ENCODE assay signal across 8 mouse cellular contexts in genomic region chr2:118779065-118779464, GRCm38 (mm10). TPM values are rescaled to one million over a fixed set of nuclear protein-coding genes. Genes with fewer than 3 reads are reported as not detected.
A peak's percentile ranks its signal among the peaks of the same experiment; 100 is the strongest.
DNase-seq lines count a peak whose midpoint lies in the region; ATAC-seq and TF ChIP-seq lines count a peak whose summit lies in the region.

No protein-coding gene starts in this region.

- H3K27ac ChIP-seq in spleen, adult 2 months (ENCODE audit: insufficient read depth, low read length): no peak overlapping the region
- no peak overlapping the region for H3K27ac ChIP-seq in limb, embryonic 15.5 days

- H3K4me2 ChIP-seq in limb, embryonic 15.5 days: peak overlapping the region; percentile 63

- no peak for TF ChIP-seq CTCF in spleen, adult 2 months (IDR thresholded peaks at IDR 0.05; ENCODE audit: extremely low read depth, insufficient read depth, insufficient read length, insufficient replicate concordance)

- no peak for TF ChIP-seq POLR2A in spleen, adult 2 months (IDR thresholded peaks at IDR 0.05; ENCODE audit: low read depth, low read length)

- no peaks in the 10 kb centered on the region; the same call in 1 of the 2 replicates for H3K4me1 ChIP-seq in spleen, adult 2 months (ENCODE audit: control insufficient read depth, insufficient read depth, insufficient read length)
- H3K4me1 ChIP-seq in limb, embryonic 15.5 days: peaks cover 23% of the 10 kb centered on the region

- peak overlapping the region; percentile 28; the same call in 1 of the 2 replicates for H3K4me3 ChIP-seq in spleen, adult 2 months (ENCODE audit: extremely low read depth, insufficient read depth, insufficient read length)
- H3K4me3 ChIP-seq in limb, embryonic 15.5 days: peak overlapping the region; percentile 36

- no peaks in the 10 kb centered on the region for H3K27me3 ChIP-seq in spleen, adult 2 months (ENCODE audit: control insufficient read depth, insufficient read depth, low read length)
- 0 out of 2 replicates have a peak, but pooled peaks cover 7% of the 10 kb centered on the region for H3K27me3 ChIP-seq in limb, embryonic 15.5 days

- WGBS in spleen, adult 2 months: 42% methylated on average over 10 of the region's 10 CpGs
- WGBS in limb, embryonic 15.5 days: 7% methylated on average over 10 of the region's 10 CpGs

- DNase-seq in embryo, embryonic 10 days (ENCODE audit: low spot score): peak; percentile 24
- DNase-seq in embryo, embryonic 11 days: no peak
- no peak for DNase-seq in spleen, adult 2 months (ENCODE audit: low read depth in 1 of 2, low spot score in 2 of 2)
- no peak for DNase-seq in spleen, adult 12 weeks (ENCODE audit: low spot score)
- DNase-seq in adrenal gland, postnatal 10 days: no peak
- no peak for DNase-seq in left cerebral cortex, adult 11 months (ENCODE audit: low spot score)
- no peak for DNase-seq in right cerebral cortex, postnatal 10 days (ENCODE audit: low spot score in 2 of 2)

- H3K9ac ChIP-seq in limb, embryonic 15.5 days: no peak overlapping the region

- no peaks in the 10 kb centered on the region for H3K36me3 ChIP-seq in spleen, adult 2 months (ENCODE audit: control insufficient read depth, insufficient read depth, low read length)
- H3K36me3 ChIP-seq in limb, embryonic 15.5 days: no peaks in the 10 kb centered on the region

- no peaks in the 10 kb centered on the region for H3K9me3 ChIP-seq in limb, embryonic 15.5 days

- ATAC-seq in limb, embryonic 15.5 days (ENCODE audit: insufficient number of reproducible peaks, low FRiP score, low TSS enrichment, low read depth): no peak

RNA-seq across cellular contexts. Expression of gene Disp2, which starts 0.5 kb away (rescaled TPM):
- 0.09 and 0.14 TPM in 2 replicates for polyA plus RNA-seq in spleen, adult 2 months (2012; rRNA removed)
- 0.09 and 0.28 TPM in 2 replicates for polyA plus RNA-seq in limb, embryonic 15.5 days (2015; fragmentation: Nextera tagmentation; extraction: Ambion mirVana)
- 10 to 100 TPM; 22.0 to 26.2 TPM for total RNA-seq in adrenal gland, postnatal 10 days (2021)

RNA-seq across cellular contexts. Expression of gene Phgr1, which starts 6.5 kb away (rescaled TPM):
- polyA plus RNA-seq in spleen, adult 2 months (2012; rRNA removed): 0.28 and 0.36 TPM in 2 replicates
- 2.7 and 3.8 TPM in 2 replicates for polyA plus RNA-seq in limb, embryonic 15.5 days (2015; fragmentation: Nextera tagmentation; extraction: Ambion mirVana)
- not detected for total RNA-seq in adrenal gland, postnatal 10 days (2021)

RNA-seq across cellular contexts. Expression of gene Ccdc9b, which starts 16.6 kb away (rescaled TPM):
- 2.6 and 3.1 TPM in 2 replicates for polyA plus RNA-seq in spleen, adult 2 months (2012; rRNA removed)
- polyA plus RNA-seq in limb, embryonic 15.5 days (2015; fragmentation: Nextera tagmentation; extraction: Ambion mirVana): 3.1 and 3.4 TPM in 2 replicates
- total RNA-seq in adrenal gland, postnatal 10 days (2021): 1 to 10 TPM; 3.2 to 5.5 TPM

RNA-seq across cellular contexts. Expression of gene Inafm2, which starts 33.5 kb away (rescaled TPM):
- polyA plus RNA-seq in spleen, adult 2 months (2012; rRNA removed): 8.7 and 12.1 TPM in 2 replicates
- polyA plus RNA-seq in limb, embryonic 15.5 days (2015; fragmentation: Nextera tagmentation; extraction: Ambion mirVana): 18.1 and 19.8 TPM in 2 replicates
- total RNA-seq in adrenal gland, postnatal 10 days (2021): 10 to 100 TPM; 27.3 to 27.9 TPM

RNA-seq across cellular contexts. Expression of gene Knstrn, which starts 34.7 kb away (rescaled TPM):
- polyA plus RNA-seq in spleen, adult 2 months (2012; rRNA removed): 3.7 and 4.2 TPM in 2 replicates
- 75.5 and 79.6 TPM in 2 replicates for polyA plus RNA-seq in limb, embryonic 15.5 days (2015; fragmentation: Nextera tagmentation; extraction: Ambion mirVana)
- total RNA-seq in adrenal gland, postnatal 10 days (2021): 10 to 100 TPM; 18.2 to 19.1 TPM
